9 mouse cellular contexts compared by ENCODE assay signal in the genomic region with DNA sequence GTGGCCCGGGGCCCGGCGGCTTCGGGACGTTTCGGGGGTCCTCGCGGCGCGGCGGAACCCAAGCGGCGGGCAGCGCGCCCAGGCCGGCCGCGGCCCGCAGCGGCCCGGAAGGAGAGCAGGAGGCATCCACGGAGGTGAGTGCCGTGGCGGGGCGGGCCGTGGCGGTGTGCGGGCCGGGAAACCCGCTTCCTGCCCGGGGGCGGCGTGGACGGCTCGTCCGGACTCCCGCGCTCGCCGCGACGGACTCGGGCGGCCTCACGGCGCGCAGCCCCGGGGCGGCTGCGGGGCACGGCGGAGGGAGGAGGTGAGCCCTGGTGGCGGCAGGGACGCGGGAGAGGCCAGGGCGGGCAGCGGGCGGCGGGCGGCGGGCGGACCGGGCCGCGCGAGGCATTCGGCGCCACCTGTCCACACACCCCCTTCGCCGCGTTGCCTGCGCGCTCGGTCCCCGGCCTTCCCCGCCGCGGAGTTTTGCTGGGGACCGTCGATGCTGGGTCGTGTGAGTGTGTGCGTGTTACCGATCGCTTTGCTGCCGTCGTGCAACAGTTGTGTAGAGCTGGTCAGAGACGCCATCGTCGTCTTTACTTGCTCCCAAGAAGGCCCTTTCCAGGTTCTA. TPM values are rescaled to one million over a fixed set of nuclear protein-coding genes. Genes with fewer than 3 reads are reported as not detected.
DNase-seq lines count a peak whose midpoint lies in the region; ATAC-seq and TF ChIP-seq lines count a peak whose summit lies in the region.
"Had no signal": no experiment of that assay in that cellular context is flagged by ENCODE, and none has a peak within 500 bp of the region (broad histone marks: within the 10 kb centered on the region; RNA-seq: fewer than 3 reads in every experiment).

No protein-coding gene starts in this region.

- no peaks in the 10 kb centered on the region for H3K4me1 ChIP-seq in erythroblast, embryonic 14.5 days (ENCODE audit: control insufficient read depth)
- peaks cover 2% of the 10 kb centered on the region; the same call in 1 of the 2 replicates for H3K4me1 ChIP-seq in spleen, adult 2 months (ENCODE audit: control insufficient read depth, insufficient read depth, insufficient read length)
- no peaks in the 10 kb centered on the region for H3K4me1 ChIP-seq in limb, embryonic 11.5 days (ENCODE audit: control insufficient read depth, insufficient read depth, low read length)
- H3K4me1 ChIP-seq in stomach, embryonic 14.5 days (ENCODE audit: control insufficient read depth, insufficient read depth, low read length) = no peaks in the 10 kb centered on the region

- no peak for DNase-seq in spleen, adult 2 months (ENCODE audit: low read depth in 1 of 2, low spot score in 2 of 2)
- DNase-seq in spleen, postnatal 10 days (ENCODE audit: low spot score in 2 of 2) = no peak
- peak; percentile 61 for DNase-seq in limb, embryonic 11.5 days (ENCODE audit: low spot score)
- DNase-seq in MN1 (ENCODE audit: low spot score) = no peak
- no peak for DNase-seq in urinary bladder, postnatal 14 days (ENCODE audit: low spot score)

- no peak for TF ChIP-seq POLR2A in spleen, adult 2 months (IDR thresholded peaks at IDR 0.05; ENCODE audit: low read depth, low read length)

- peak overlapping the region; percentile 59 for H3K4me2 ChIP-seq in limb, embryonic 11.5 days (ENCODE audit: low read depth, severe bottlenecking)
- H3K4me2 ChIP-seq in stomach, embryonic 14.5 days (replicated peaks; ENCODE audit: low read depth, low read length) = peak overlapping the region; percentile 53

- peaks cover 90% of the 10 kb centered on the region for H3K27me3 ChIP-seq in erythroblast, embryonic 14.5 days (ENCODE audit: control insufficient read depth)
- H3K27me3 ChIP-seq in spleen, adult 2 months (ENCODE audit: control insufficient read depth, insufficient read depth, low read length) = peaks cover 10% of the 10 kb centered on the region
- peaks cover 55% of the 10 kb centered on the region for H3K27me3 ChIP-seq in limb, embryonic 11.5 days (ENCODE audit: control insufficient read depth, insufficient read depth, low read length)
- peaks cover 25% of the 10 kb centered on the region for H3K27me3 ChIP-seq in stomach, embryonic 14.5 days (ENCODE audit: control insufficient read depth, insufficient read depth, low read length)

- peak overlapping the region; percentile 26 for H3K4me3 ChIP-seq in erythroblast, embryonic 14.5 days (replicated peaks)
- H3K4me3 ChIP-seq in spleen, adult 2 months (ENCODE audit: extremely low read depth, insufficient read depth, insufficient read length) = peak overlapping the region; percentile 8; the same call in 1 of the 2 replicates
- H3K4me3 ChIP-seq in limb, embryonic 11.5 days (ENCODE audit: low read depth, low read length) = peak overlapping the region; percentile 48
- H3K4me3 ChIP-seq in stomach, embryonic 14.5 days (ENCODE audit: low read depth, low read length) = peak overlapping the region; percentile 49

- no peak for TF ChIP-seq CTCF in spleen, adult 2 months (IDR thresholded peaks at IDR 0.05; ENCODE audit: extremely low read depth, insufficient read depth, insufficient read length, insufficient replicate concordance)

- 3% methylated on average over 80 of the region's 89 CpGs for WGBS in spleen, adult 2 months
- WGBS in limb, embryonic 11.5 days = under 1% methylated on average over 72 of the region's 89 CpGs
- 2% methylated on average over 68 of the region's 89 CpGs for WGBS in stomach, embryonic 14.5 days

- no peaks in the 10 kb centered on the region; the same call in 1 of the 2 replicates for H3K9me3 ChIP-seq in erythroblast, embryonic 14.5 days (ENCODE audit: control insufficient read depth, low read length)
- no peaks in the 10 kb centered on the region for H3K9me3 ChIP-seq in limb, embryonic 11.5 days (ENCODE audit: control insufficient read depth, low read length)
- no peaks in the 10 kb centered on the region for H3K9me3 ChIP-seq in stomach, embryonic 14.5 days (ENCODE audit: control insufficient read depth, low read depth, low read length)

- H3K27ac ChIP-seq in spleen, adult 2 months (ENCODE audit: insufficient read depth, low read length) = no peak overlapping the region
- H3K27ac ChIP-seq in limb, embryonic 11.5 days (replicated peaks; ENCODE audit: low read depth, low read length) = peak overlapping the region; percentile 47; the same call in 1 of the 2 replicates
- peak overlapping the region; percentile 68 for H3K27ac ChIP-seq in stomach, embryonic 14.5 days (ENCODE audit: low read length)

- no peaks in the 10 kb centered on the region for H3K36me3 ChIP-seq in erythroblast, embryonic 14.5 days (ENCODE audit: control insufficient read depth)
- no peaks in the 10 kb centered on the region for H3K36me3 ChIP-seq in spleen, adult 2 months (ENCODE audit: control insufficient read depth, insufficient read depth, low read length)
- no peaks in the 10 kb centered on the region for H3K36me3 ChIP-seq in limb, embryonic 11.5 days (ENCODE audit: control insufficient read depth, insufficient read depth, low read length)
- H3K36me3 ChIP-seq in stomach, embryonic 14.5 days (ENCODE audit: control insufficient read depth, insufficient read depth, low read length) = no peaks in the 10 kb centered on the region

- H3K9ac ChIP-seq in limb, embryonic 11.5 days (ENCODE audit: low read length) = peak overlapping the region; percentile 67
- peak overlapping the region; percentile 60 for H3K9ac ChIP-seq in stomach, embryonic 14.5 days (replicated peaks; ENCODE audit: low read depth, low read length)

- no peak for ATAC-seq in erythroblast, adult 5-6 weeks (replicated peaks; ENCODE audit: low FRiP score, poor library complexity, severe bottlenecking)
- ATAC-seq in limb, embryonic 11.5 days (ENCODE audit: insufficient number of reproducible peaks, low FRiP score, low TSS enrichment, low read depth) = peak; percentile 41; the same call in 1 of the 2 replicates
- ATAC-seq in stomach, embryonic 14.5 days (ENCODE audit: insufficient number of reproducible peaks, insufficient read depth, low FRiP score, low read depth) = peak; percentile 62

RNA-seq across cellular contexts. Expression of a gene that starts 0.4 kb away (rescaled TPM):
- polyA plus RNA-seq in erythroblast, embryonic 14.5 days (2012) = under 0.01 TPM in 2 replicates
- total RNA-seq in erythroblast, adult 5-6 weeks (2015; ENCODE audit: low replicate concordance) = not detected in 2 replicates
- total RNA-seq in erythroblast, adult 5-6 weeks (2017; ENCODE audit: low replicate concordance) = not detected in 2 replicates
- under 0.01 TPM in 1 of 2 replicates, not detected in the other for polyA plus RNA-seq in spleen, adult 2 months (2012; rRNA removed)
- polyA plus RNA-seq in limb, embryonic 11.5 days (2014; fragmentation: Nextera tagmentation; extraction: Ambion mirVana) = 11.3 and 11.4 TPM in 2 replicates
- polyA plus RNA-seq in stomach, embryonic 14.5 days (2014; fragmentation: Nextera tagmentation; extraction: Ambion mirVana) = 10.8 and 13.0 TPM in 2 replicates

RNA-seq across cellular contexts. Expression of a gene that starts 59.1 kb away (rescaled TPM):
- polyA plus RNA-seq in erythroblast, embryonic 14.5 days (2012) = not detected in 2 replicates
- total RNA-seq in erythroblast, adult 5-6 weeks (2015; ENCODE audit: low replicate concordance) = not detected in 2 replicates
- total RNA-seq in erythroblast, adult 5-6 weeks (2017; ENCODE audit: low replicate concordance) = not detected in 2 replicates
- polyA plus RNA-seq in spleen, adult 2 months (2012; rRNA removed) = 0.06 TPM in 1 of 2 replicates, not detected in the other
- polyA plus RNA-seq in limb, embryonic 11.5 days (2014; fragmentation: Nextera tagmentation; extraction: Ambion mirVana) = 0.09 TPM in 1 of 2 replicates, not detected in the other
- polyA plus RNA-seq in stomach, embryonic 14.5 days (2014; fragmentation: Nextera tagmentation; extraction: Ambion mirVana) = 0.13 TPM in 1 of 2 replicates, not detected in the other
- total RNA-seq: hematopoietic stem cell, adult 5-6 weeks had no signal

Comparison
In these comparisons a context has a peak if more than half of its experiments do, and no peak if none do; other contexts are left out.
1. RNA of a gene that starts 0.4 kb away (polyA plus RNA-seq): 10.8 to 13.0 TPM in stomach, embryonic 14.5 days and 11.3 to 11.4 TPM in limb, embryonic 11.5 days; under 0.01 TPM in erythroblast, embryonic 14.5 days and under 0.01 TPM in spleen, adult 2 months; every median in the first group is over 10 times any median in the second.
2. Peak in every context shown above with its lines, with median percentiles within 50 percentile points of each other: H3K4me3 ChIP-seq.